Mouse (Mus musculus): ENCODE data around the gene Enpep. TPM values are rescaled to one million over a fixed set of nuclear protein-coding genes. Genes with fewer than 3 reads are reported as not detected.

The Enpep gene
- polyA plus RNA-seq, 1 experiment from 2014 or later: 1.5 TPM

DNA sequence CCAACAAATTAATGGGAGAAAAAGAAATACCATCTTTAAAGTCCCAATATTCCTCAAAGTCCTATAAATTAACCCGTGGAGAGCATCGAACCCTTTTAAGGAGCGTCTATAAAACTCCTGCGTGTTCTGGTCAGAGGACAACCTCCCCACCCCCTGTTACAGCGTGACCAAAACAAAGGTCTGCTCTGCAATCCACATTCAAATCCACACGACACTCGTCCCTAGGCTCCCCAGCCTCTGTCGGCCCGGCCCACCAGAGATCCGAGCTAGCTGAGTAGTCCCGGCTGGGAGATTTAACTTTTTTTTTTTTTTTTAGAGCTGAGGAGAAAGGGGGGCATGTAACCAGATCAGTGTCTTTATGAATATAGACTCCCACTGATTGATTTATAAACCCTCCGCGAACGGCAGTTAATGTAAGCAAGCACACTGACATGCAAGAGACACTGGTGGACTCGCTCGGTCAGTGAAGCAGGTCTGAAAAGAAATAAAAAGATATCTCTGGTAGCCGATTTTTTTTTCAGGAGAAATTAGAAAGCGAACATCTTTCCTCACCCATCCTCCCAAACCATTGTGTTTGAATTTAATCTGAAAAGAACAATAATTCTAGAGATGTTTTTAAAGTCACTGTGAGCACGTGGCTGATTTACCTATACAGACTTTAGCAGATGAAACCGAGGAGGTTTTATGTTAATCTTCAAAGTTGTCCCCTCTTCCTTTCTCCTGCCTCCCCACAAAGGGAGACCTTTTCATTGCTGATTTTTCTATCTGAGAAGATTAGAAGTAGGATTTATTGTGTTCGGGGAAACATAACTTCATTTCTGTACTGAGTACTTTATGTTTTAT lies 109.9 kb downstream of the Enpep start:
- Histone ChIP-seq H3K9ac (ENCODE audit: low read length) (no peak overlapping the region), H3K36me3 (ENCODE audit: control insufficient read depth, insufficient read depth, low read length) (no peaks in the 10 kb centered on the region), H3K4me2 (ENCODE audit: low read length) (no peak overlapping the region), H3K27ac (ENCODE audit: low read depth, low read length) (no peak overlapping the region), H3K9me3 (replicated peaks; ENCODE audit: control insufficient read depth, low read length) (no peaks in the 10 kb centered on the region), H3K4me1 (ENCODE audit: control insufficient read depth, insufficient read depth, low read length) (no peaks in the 10 kb centered on the region), H3K27me3 (replicated peaks; ENCODE audit: control insufficient read depth, insufficient read depth, low read length) (peaks cover 81% of the 10 kb centered on the region), H3K4me3 (ENCODE audit: low read depth, low read length) (no peak overlapping the region)
- DNase-seq (ENCODE audit: low spot score) (no peak), ATAC-seq (no peak)
- under 1% methylated on average over 21 of the region's 21 CpGs for WGBS

DNA sequence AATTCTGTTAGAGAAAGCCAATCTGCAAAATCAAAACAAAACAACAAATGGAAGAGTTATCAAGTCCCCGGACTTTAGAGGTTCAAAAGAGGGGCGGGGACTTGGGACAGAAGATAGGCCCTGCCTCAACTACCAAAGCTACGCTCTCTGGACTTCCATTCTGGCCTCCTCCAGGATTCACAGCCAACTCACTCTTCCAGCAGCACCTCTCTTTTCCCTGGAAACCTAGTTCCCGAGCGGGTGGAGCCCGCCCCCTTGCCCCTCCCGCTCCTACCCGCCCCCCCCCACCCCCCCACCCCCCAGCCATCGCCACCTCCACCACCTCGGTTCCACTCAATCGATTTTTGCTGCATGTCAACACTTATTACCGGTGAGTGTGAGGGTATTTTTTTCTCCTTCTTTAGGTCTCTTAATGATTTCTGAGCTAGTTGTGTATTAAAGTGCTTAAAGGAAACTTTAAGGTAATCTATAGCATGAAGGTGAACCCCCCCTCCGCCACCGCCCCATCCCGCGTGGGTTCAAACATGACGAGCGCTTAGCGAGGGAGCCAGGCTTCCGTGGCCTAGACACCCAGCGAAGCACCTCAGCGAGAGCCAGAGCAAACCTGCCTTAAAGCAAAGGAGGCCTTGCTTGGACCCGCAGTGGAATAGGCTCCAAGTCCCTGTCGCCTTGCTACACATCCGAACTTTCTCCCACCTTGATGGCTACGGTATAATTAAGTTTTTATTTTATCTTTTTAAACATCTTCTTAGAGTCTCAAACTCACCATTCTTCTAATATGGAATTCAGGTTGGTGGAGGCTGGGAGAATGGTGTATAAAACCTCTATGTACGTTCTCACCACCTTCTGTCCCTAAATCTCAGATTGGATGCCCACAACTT lies 110.9 kb downstream of the Enpep start:
- Histone ChIP-seq H3K9ac (ENCODE audit: low read length) (no peak overlapping the region), H3K27ac (ENCODE audit: low read depth, low read length) (no peak overlapping the region), H3K4me2 (ENCODE audit: low read length) (no peak overlapping the region), H3K27me3 (replicated peaks; ENCODE audit: control insufficient read depth, insufficient read depth, low read length) (peaks cover 80% of the 10 kb centered on the region), H3K36me3 (ENCODE audit: control insufficient read depth, insufficient read depth, low read length) (no peaks in the 10 kb centered on the region), H3K9me3 (replicated peaks; ENCODE audit: control insufficient read depth, low read length) (no peaks in the 10 kb centered on the region), H3K4me3 (ENCODE audit: low read depth, low read length) (no peak overlapping the region), H3K4me1 (ENCODE audit: control insufficient read depth, insufficient read depth, low read length) (no peaks in the 10 kb centered on the region)
- no peak for DNase-seq (ENCODE audit: low spot score)
- WGBS: 2% methylated on average over 25 of the region's 27 CpGs
- ATAC-seq: no peak

DNA sequence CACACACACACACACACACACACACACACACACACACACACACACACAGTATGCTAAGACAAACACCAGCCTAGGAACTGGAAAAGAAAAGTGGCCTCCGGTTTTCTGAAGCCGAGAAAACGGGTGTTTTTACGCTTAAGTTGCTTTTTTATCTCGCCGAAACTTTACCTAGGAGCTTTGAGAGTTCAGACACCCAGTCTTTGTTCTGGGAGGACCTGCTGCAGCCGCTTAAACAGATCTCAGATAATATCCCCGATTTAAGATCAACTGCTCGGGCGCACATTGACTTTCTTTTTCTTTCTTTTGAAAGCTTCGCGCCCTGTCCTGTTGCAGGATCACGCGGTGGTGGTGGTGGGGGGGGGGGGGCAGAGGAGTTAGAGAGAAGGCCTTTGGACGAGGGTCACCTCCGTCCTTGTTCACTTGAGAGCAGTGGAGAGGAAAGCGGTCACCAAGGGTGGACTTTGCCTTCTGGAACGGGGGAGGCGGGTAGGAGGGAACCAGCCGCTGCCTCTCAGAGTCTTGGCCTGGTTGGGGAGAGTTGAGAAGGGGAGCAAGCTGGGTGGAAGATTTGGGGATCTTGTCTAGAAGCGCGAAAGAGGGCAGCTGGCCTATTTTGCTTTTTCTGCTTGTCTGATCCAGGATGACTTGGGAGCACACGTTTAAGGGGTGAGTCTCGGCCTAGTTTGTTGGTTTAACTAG lies 111.7 kb downstream of the Enpep start:
- Histone ChIP-seq H3K4me2 (ENCODE audit: low read length) (no peak overlapping the region), H3K9ac (ENCODE audit: low read length) (no peak overlapping the region), H3K4me3 (ENCODE audit: low read depth, low read length) (no peak overlapping the region), H3K27me3 (replicated peaks; ENCODE audit: control insufficient read depth, insufficient read depth, low read length) (peaks cover 78% of the 10 kb centered on the region), H3K9me3 (replicated peaks; ENCODE audit: control insufficient read depth, low read length) (no peaks in the 10 kb centered on the region), H3K27ac (ENCODE audit: low read depth, low read length) (no peak overlapping the region), H3K4me1 (ENCODE audit: control insufficient read depth, insufficient read depth, low read length) (no peaks in the 10 kb centered on the region), H3K36me3 (ENCODE audit: control insufficient read depth, insufficient read depth, low read length) (no peaks in the 10 kb centered on the region)
- no peak for ATAC-seq
- WGBS: 1% methylated on average over 24 of the region's 24 CpGs
- no peak for DNase-seq (ENCODE audit: low spot score)

DNA sequence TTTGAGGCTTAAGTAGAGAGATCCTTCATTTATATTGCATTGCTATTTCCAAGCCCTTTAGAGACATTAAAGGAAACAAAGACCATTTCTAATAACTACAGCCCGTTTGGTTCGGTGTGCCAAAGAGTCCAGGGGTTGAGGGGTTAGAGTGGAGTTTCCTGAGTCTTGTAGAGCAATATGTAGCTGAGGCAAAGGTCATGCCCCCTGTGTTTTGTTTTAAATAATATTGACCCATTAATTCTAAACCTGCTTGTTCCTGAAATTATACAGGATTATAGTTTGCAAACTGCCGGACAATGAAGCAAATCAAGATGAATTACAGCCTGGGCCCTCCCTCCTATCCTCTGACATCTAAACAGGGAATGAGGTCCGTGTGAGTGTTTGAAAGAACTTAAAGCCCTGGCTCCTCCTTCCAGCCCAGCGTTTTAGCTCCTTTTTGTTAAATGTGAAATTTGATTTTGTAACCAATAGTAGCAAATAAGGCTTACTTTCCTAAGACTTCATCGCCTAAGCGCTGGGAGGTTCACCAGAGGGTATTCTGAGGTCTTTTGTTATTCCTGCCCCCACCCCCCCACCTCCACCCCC lies 112.3 kb downstream of the Enpep start:
- no peaks in the 10 kb centered on the region for H3K9me3 ChIP-seq (replicated peaks; ENCODE audit: control insufficient read depth, low read length)

More for the DNA sequence above, 112.3 kb downstream of the Enpep start:
- peaks cover 76% of the 10 kb centered on the region for H3K27me3 ChIP-seq (replicated peaks; ENCODE audit: control insufficient read depth, insufficient read depth, low read length)
- no peaks in the 10 kb centered on the region for H3K4me1 ChIP-seq (ENCODE audit: control insufficient read depth, insufficient read depth, low read length)
- ATAC-seq: no peak
- no peak for DNase-seq (ENCODE audit: low spot score)
- 0% methylated on average over 7 of the region's 7 CpGs for WGBS
- H3K36me3 ChIP-seq (ENCODE audit: control insufficient read depth, insufficient read depth, low read length): no peaks in the 10 kb centered on the region
- H3K27ac ChIP-seq (ENCODE audit: low read depth, low read length): no peak overlapping the region
- H3K9ac ChIP-seq (ENCODE audit: low read length): no peak overlapping the region
- H3K4me3 ChIP-seq (ENCODE audit: low read depth, low read length): no peak overlapping the region
- no peak overlapping the region for H3K4me2 ChIP-seq (ENCODE audit: low read length)

Other genes starting within 250 kb of the Enpep start
- gene Pitx2, start 132.8 kb downstream of the Enpep start, polyA plus RNA-seq (2014; fragmentation: Nextera tagmentation; extraction: Ambion mirVana): 9.3 and 13.7 TPM in 2 replicates
- 24.4 and 30.5 TPM in 2 replicates for gene Elovl6, start 199.6 kb upstream of the Enpep start, polyA plus RNA-seq (2014; fragmentation: Nextera tagmentation; extraction: Ambion mirVana)